Mouse (Mus musculus) lung, postnatal 0 days (tissue): ENCODE data around the gene Aldh1a7.

Experiments used
- CTCF ChIP-seq: IDR thresholded peaks from 2 replicates; pipeline ENCODE4 v1.5.1; 2016; ENCODE audit warnings: antibody characterized with exemption, mild to moderate bottlenecking
- EP300 ChIP-seq: IDR thresholded peaks from 2 replicates; pipeline ENCODE4 v1.6.1; 2016; ENCODE audit warnings: antibody characterized with exemption, mild to moderate bottlenecking, control low read depth

GRCm38 (mm10) chr19:20722913-20723312 is 4.4 kb downstream of the Aldh1a7 start:
- no peak for TF ChIP-seq CTCF
- TF ChIP-seq EP300 = peak; percentile 85
